Mouse (Mus musculus): ENCODE data around the gene Atp13a2. TPM values are rescaled to one million over a fixed set of nuclear protein-coding genes. Genes with fewer than 3 reads are reported as not detected.

The Atp13a2 gene
- polyA plus RNA-seq, 1 experiment from 2014 or later: 127 TPM

GRCm38 (mm10) chr4:140963941-140964597 lies 22.6 kb upstream of the Atp13a2 start:
- H3K9ac ChIP-seq (replicated peaks): no peak overlapping the region

GRCm38 (mm10) chr4:140964620-140965019 lies 22.1 kb upstream of the Atp13a2 start:
- H3K9ac ChIP-seq (replicated peaks): no peak overlapping the region
- H3K4me3 ChIP-seq (replicated peaks): no peak overlapping the region
- ATAC-seq: peak; percentile 20
- no peak overlapping the region for H3K4me2 ChIP-seq (replicated peaks)
- 8% methylated on average over 7 of the region's 7 CpGs for WGBS
- peaks cover 33% of the 10 kb centered on the region for H3K36me3 ChIP-seq
- no peaks in the 10 kb centered on the region for H3K27me3 ChIP-seq
- H3K9me3 ChIP-seq: no peaks in the 10 kb centered on the region
- H3K27ac ChIP-seq: no peak overlapping the region
- H3K4me1 ChIP-seq (replicated peaks): peaks cover 38% of the 10 kb centered on the region

More at GRCm38 (mm10) chr4:140963941-140964597, 22.6 kb upstream of the Atp13a2 start:
- Histone ChIP-seq H3K27me3 (no peaks in the 10 kb centered on the region), H3K4me2 (replicated peaks) (no peak overlapping the region), H3K4me3 (replicated peaks) (no peak overlapping the region), H3K36me3 (peaks cover 28% of the 10 kb centered on the region), H3K9me3 (no peaks in the 10 kb centered on the region), H3K4me1 (replicated peaks) (peaks cover 38% of the 10 kb centered on the region), H3K27ac (no peak overlapping the region)
- WGBS: 86% methylated on average over 9 of the region's 9 CpGs
- no peak for ATAC-seq

GRCm38 (mm10) chr4:140967386-140968159 lies 19.1 kb upstream of the Atp13a2 start:
- no peaks in the 10 kb centered on the region for H3K9me3 ChIP-seq
- peaks cover 61% of the 10 kb centered on the region for H3K36me3 ChIP-seq
- peaks cover 22% of the 10 kb centered on the region for H3K4me1 ChIP-seq (replicated peaks)
- no peak overlapping the region for H3K4me2 ChIP-seq (replicated peaks)
- no peak overlapping the region for H3K9ac ChIP-seq (replicated peaks)
- H3K4me3 ChIP-seq (replicated peaks): no peak overlapping the region
- no peaks in the 10 kb centered on the region for H3K27me3 ChIP-seq
- ATAC-seq: no peak
- H3K27ac ChIP-seq: no peak overlapping the region
- whole genome bisulfite sequencing: 89% methylated on average over 11 of the region's 11 CpGs

- Histone ChIP-seq H3K27ac (no peak overlapping the region), H3K4me1 (replicated peaks) (no peaks in the 10 kb centered on the region), H3K9me3 (no peaks in the 10 kb centered on the region), H3K4me2 (replicated peaks) (no peak overlapping the region), H3K36me3 (peaks cover 94% of the 10 kb centered on the region), H3K27me3 (no peaks in the 10 kb centered on the region), H3K9ac (replicated peaks) (no peak overlapping the region), H3K4me3 (replicated peaks) (no peak overlapping the region)
- 88% methylated on average over 13 of the region's 13 CpGs for WGBS
- ATAC-seq: no peak
These were observed 15.0 kb upstream of the Atp13a2 start for GRCm38 (mm10) chr4:140971691-140972090.

GRCm38 (mm10) chr4:140974408-140974807 lies 12.3 kb upstream of the Atp13a2 start:
- no peak for ATAC-seq
- Histone ChIP-seq H3K27me3 (no peaks in the 10 kb centered on the region), H3K9ac (replicated peaks) (no peak overlapping the region), H3K4me3 (replicated peaks) (no peak overlapping the region), H3K4me1 (replicated peaks) (no peaks in the 10 kb centered on the region), H3K4me2 (replicated peaks) (no peak overlapping the region), H3K36me3 (peaks cover 98% of the 10 kb centered on the region), H3K27ac (no peak overlapping the region), H3K9me3 (no peaks in the 10 kb centered on the region)
- WGBS: 95% methylated on average over 6 of the region's 6 CpGs

- Histone ChIP-seq H3K4me2 (replicated peaks) (no peak overlapping the region), H3K9ac (replicated peaks) (no peak overlapping the region), H3K9me3 (no peaks in the 10 kb centered on the region), H3K27me3 (no peaks in the 10 kb centered on the region), H3K4me1 (replicated peaks) (no peaks in the 10 kb centered on the region), H3K27ac (no peak overlapping the region), H3K4me3 (replicated peaks) (no peak overlapping the region), H3K36me3 (peaks cover 99% of the 10 kb centered on the region)
- no peak for ATAC-seq
- WGBS: 98% methylated on average over 7 of the region's 7 CpGs
These were observed 11.3 kb upstream of the Atp13a2 start for GRCm38 (mm10) chr4:140975356-140975755.

GRCm38 (mm10) chr4:140977278-140977677 lies 9.4 kb upstream of the Atp13a2 start:
- Histone ChIP-seq H3K27ac (no peak overlapping the region), H3K4me1 (replicated peaks) (no peaks in the 10 kb centered on the region), H3K36me3 (peaks cover 92% of the 10 kb centered on the region), H3K9ac (replicated peaks) (no peak overlapping the region), H3K27me3 (no peaks in the 10 kb centered on the region), H3K9me3 (no peaks in the 10 kb centered on the region), H3K4me2 (replicated peaks) (no peak overlapping the region), H3K4me3 (replicated peaks) (no peak overlapping the region)
- WGBS: 84% methylated on average over 10 of the region's 10 CpGs
- ATAC-seq: no peak

- Histone ChIP-seq H3K27ac (no peak overlapping the region), H3K9me3 (no peaks in the 10 kb centered on the region), H3K4me1 (replicated peaks) (0 out of 2 replicates have a peak, but pooled peaks cover 3% of the 10 kb centered on the region), H3K4me2 (replicated peaks) (no peak overlapping the region), H3K27me3 (no peaks in the 10 kb centered on the region), H3K9ac (replicated peaks) (no peak overlapping the region), H3K36me3 (peaks cover 83% of the 10 kb centered on the region), H3K4me3 (replicated peaks) (no peak overlapping the region)
- WGBS: 96% methylated on average over 14 of the region's 14 CpGs
- no peak for ATAC-seq
These were observed 8.6 kb upstream of the Atp13a2 start for GRCm38 (mm10) chr4:140977886-140978692.

GRCm38 (mm10) chr4:140981605-140982004 lies 5.1 kb upstream of the Atp13a2 start:
- H3K4me2 ChIP-seq (replicated peaks): no peak overlapping the region
- no peak overlapping the region for H3K9ac ChIP-seq (replicated peaks)
- peaks cover 15% of the 10 kb centered on the region for H3K4me1 ChIP-seq (replicated peaks)
- H3K36me3 ChIP-seq: peaks cover 48% of the 10 kb centered on the region
- 89% methylated on average over 2 of the region's 2 CpGs for WGBS
- no peaks in the 10 kb centered on the region for H3K9me3 ChIP-seq
- no peak for ATAC-seq
- no peak overlapping the region for H3K27ac ChIP-seq
- H3K27me3 ChIP-seq: no peaks in the 10 kb centered on the region
- H3K4me3 ChIP-seq (replicated peaks): no peak overlapping the region

GRCm38 (mm10) chr4:140982808-140983207 lies 3.9 kb upstream of the Atp13a2 start:
- peaks cover 23% of the 10 kb centered on the region for H3K4me1 ChIP-seq (replicated peaks)
- H3K9me3 ChIP-seq: no peaks in the 10 kb centered on the region
- 54% methylated on average over 4 of the region's 4 CpGs for WGBS
- no peak overlapping the region for H3K4me3 ChIP-seq (replicated peaks)
- H3K27ac ChIP-seq: peak overlapping the region; percentile 35; the same call in 1 of the 2 replicates
- no peak for ATAC-seq
- no peak overlapping the region for H3K4me2 ChIP-seq (replicated peaks)
- H3K27me3 ChIP-seq: no peaks in the 10 kb centered on the region
- H3K36me3 ChIP-seq: peaks cover 36% of the 10 kb centered on the region
- no peak overlapping the region for H3K9ac ChIP-seq (replicated peaks)

- H3K36me3 ChIP-seq: peaks cover 31% of the 10 kb centered on the region
- H3K27ac ChIP-seq: peak overlapping the region; percentile 35
- no peak for ATAC-seq
- H3K9ac ChIP-seq (replicated peaks): no peak overlapping the region
- no peaks in the 10 kb centered on the region for H3K27me3 ChIP-seq
- 23% methylated on average over 9 of the region's 9 CpGs for WGBS
- no peaks in the 10 kb centered on the region for H3K9me3 ChIP-seq
- peaks cover 29% of the 10 kb centered on the region for H3K4me1 ChIP-seq (replicated peaks)
- no peak overlapping the region for H3K4me2 ChIP-seq (replicated peaks)
- no peak overlapping the region for H3K4me3 ChIP-seq (replicated peaks)
These were observed 3.2 kb upstream of the Atp13a2 start for GRCm38 (mm10) chr4:140983442-140983841.

- Histone ChIP-seq H3K27ac (no peak overlapping the region), H3K9me3 (no peaks in the 10 kb centered on the region), H3K36me3 (peaks cover 20% of the 10 kb centered on the region), H3K4me1 (replicated peaks) (peaks cover 40% of the 10 kb centered on the region), H3K9ac (replicated peaks) (no peak overlapping the region), H3K4me2 (replicated peaks) (no peak overlapping the region), H3K27me3 (no peaks in the 10 kb centered on the region), H3K4me3 (replicated peaks) (no peak overlapping the region)
- WGBS: 91% methylated on average over 6 of the region's 6 CpGs
- no peak for ATAC-seq
These were observed 2.1 kb upstream of the Atp13a2 start for GRCm38 (mm10) chr4:140984544-140984943.

Measured in midbrain, embryonic 13.5 days (tissue).